Mouse (Mus musculus): ENCODE measurements at regions not wholly inside any gene's neighbourhood (a gene's known extent, or its start where the extent isn't known, plus 50 kb on each side); places are given as distances from the start of the nearest gene placed in this dataset.

DNA sequence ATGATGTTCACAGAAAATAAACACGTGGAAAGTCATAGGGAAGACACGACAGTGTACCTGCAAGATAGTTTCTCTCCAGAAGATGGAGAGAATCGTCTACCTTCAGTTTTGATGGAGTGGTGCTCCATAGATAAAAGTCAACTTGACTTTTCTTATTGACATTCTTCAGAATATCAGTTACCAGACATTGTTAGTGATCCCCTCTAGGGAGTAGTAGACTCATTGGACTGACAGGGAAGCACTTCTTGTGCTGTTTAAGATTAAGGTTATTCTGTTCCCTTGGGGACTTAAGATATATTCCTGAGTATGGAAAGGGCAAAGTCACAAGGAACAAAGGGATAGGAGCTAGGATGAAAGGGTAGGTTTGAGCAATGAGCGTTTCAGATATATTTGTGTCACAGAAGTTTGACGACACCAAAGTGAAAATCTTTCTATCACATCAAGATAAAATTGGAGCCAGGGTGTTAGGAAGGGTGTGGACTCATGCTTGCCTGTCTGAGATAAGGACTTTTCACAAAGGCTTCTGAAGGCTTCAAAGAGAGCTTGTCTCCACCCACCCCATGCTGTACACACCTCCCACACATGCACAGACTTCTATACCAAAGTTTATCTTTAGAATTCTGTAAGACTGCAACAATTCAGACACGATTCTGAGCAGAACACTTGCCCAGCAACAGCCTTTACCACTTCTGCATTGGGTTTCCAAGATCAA, 68.5 kb upstream of the 2210010C04Rik start:
- no peak for TF ChIP-seq POLR2A (IDR thresholded peaks at IDR 0.05; ENCODE audit: borderline replicate concordance, insufficient read depth, low read length)
- no peak for TF ChIP-seq CTCF (IDR thresholded peaks at IDR 0.05; ENCODE audit: borderline replicate concordance, insufficient read depth, low read depth, low read length)

Data from cerebellum, adult 2 months (tissue).